Mouse (Mus musculus): ENCODE data around the gene Rxfp2.

GRCm38 (mm10) chr5:150053956-150054355, 35.5 kb downstream of the Rxfp2 start:
- no peak for TF ChIP-seq EP300 (IDR thresholded peaks at IDR 0.05; ENCODE audit: low read depth)
- TF ChIP-seq CTCF (IDR thresholded peaks at IDR 0.05; ENCODE audit: low read depth), result no peak

Measured in heart, postnatal 0 days (tissue).